Mouse (Mus musculus): ENCODE measurements at regions not wholly inside any gene's neighbourhood (a gene's known extent, or its start where the extent isn't known, plus 50 kb on each side); places are given as distances from the start of the nearest gene placed in this dataset.

DNA sequence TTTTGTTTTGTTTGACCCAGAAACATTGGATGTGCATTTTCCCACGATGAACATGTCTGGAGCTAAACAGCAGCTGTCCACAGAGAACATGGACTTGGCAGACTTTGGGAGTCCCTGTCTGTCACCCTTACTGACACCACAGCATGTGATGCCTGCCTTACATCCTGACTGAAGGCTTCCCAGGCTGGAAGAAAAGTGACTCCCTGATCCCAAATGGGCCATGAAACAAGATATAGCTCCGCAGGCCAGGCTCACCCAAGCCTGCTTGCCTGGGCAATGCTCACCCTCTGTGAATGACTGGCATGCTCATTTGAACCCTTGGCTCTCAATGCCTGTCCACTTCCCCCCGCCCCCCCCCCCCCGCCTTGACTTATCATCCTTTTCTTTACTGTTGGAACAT is 57.1 kb upstream of the Sfrp2 start:
- WGBS, result 84% methylated on average over 4 of the region's 4 CpGs
- no peak for TF ChIP-seq POLR2A (IDR thresholded peaks at IDR 0.05; ENCODE audit: control insufficient read depth, extremely low read depth, insufficient read depth, low read length, poor library complexity)
- no peak for TF ChIP-seq CTCF (IDR thresholded peaks at IDR 0.05; ENCODE audit: borderline replicate concordance, control insufficient read depth, extremely low read depth, insufficient read depth, low read length, poor library complexity)
- no peak for DNase-seq
- Histone ChIP-seq H3K36me3 (ENCODE audit: control insufficient read depth, insufficient read depth, low read length) (no peaks in the 10 kb centered on the region), H3K4me1 (replicated peaks; ENCODE audit: control insufficient read depth, insufficient read depth, low read length) (peaks cover 2% of the 10 kb centered on the region), H3K27ac (ENCODE audit: control insufficient read depth, insufficient read depth, low read length) (no peak overlapping the region), H3K27me3 (ENCODE audit: control insufficient read depth, insufficient read depth, low read length) (no peaks in the 10 kb centered on the region), H3K4me3 (ENCODE audit: control insufficient read depth, insufficient read depth, low read length) (no peak overlapping the region)

DNA sequence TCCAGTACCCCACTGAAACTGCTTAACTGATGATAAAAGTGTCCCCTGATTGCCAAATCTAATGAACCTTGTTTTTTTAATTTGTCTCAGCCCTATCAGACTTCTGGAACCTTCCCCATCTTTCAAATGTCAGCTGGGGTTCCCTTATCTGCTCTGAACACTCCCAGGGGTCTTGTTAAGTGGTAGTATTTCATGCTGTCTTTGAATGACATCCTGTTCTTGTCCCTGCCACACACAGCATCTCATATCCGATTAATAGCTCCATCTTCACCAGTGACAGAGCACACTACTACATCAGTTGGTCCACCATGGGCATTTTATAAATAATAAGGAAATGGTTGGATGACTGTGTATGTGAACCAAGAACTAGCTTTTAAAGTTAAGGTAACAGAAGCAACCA is 56.6 kb upstream of the Sfrp2 start:
- TF ChIP-seq CTCF (IDR thresholded peaks at IDR 0.05; ENCODE audit: borderline replicate concordance, control insufficient read depth, extremely low read depth, insufficient read depth, low read length, poor library complexity) (no peak), POLR2A (IDR thresholded peaks at IDR 0.05; ENCODE audit: control insufficient read depth, extremely low read depth, insufficient read depth, low read length, poor library complexity) (no peak)

GRCm38 (mm10) chr3:83710995-83711541 is 55.1 kb upstream of the Sfrp2 start:
- WGBS, result 86% methylated on average over 10 of the region's 10 CpGs
- no peaks in the 10 kb centered on the region for H3K36me3 ChIP-seq (ENCODE audit: control insufficient read depth, insufficient read depth, low read length)
- H3K4me1 ChIP-seq (replicated peaks; ENCODE audit: control insufficient read depth, insufficient read depth, low read length), result peaks cover 2% of the 10 kb centered on the region
- no peaks in the 10 kb centered on the region for H3K27me3 ChIP-seq (ENCODE audit: control insufficient read depth, insufficient read depth, low read length)
- no peak for TF ChIP-seq POLR2A (IDR thresholded peaks at IDR 0.05; ENCODE audit: control insufficient read depth, extremely low read depth, insufficient read depth, low read length, poor library complexity)
- TF ChIP-seq CTCF (IDR thresholded peaks at IDR 0.05; ENCODE audit: borderline replicate concordance, control insufficient read depth, extremely low read depth, insufficient read depth, low read length, poor library complexity), result no peak
- no peak overlapping the region for H3K4me3 ChIP-seq (ENCODE audit: control insufficient read depth, insufficient read depth, low read length)
- no peak overlapping the region for H3K27ac ChIP-seq (ENCODE audit: control insufficient read depth, insufficient read depth, low read length)
- no peak for DNase-seq

More for the DNA sequence above, 56.6 kb upstream of the Sfrp2 start:
- no peak overlapping the region for H3K27ac ChIP-seq (ENCODE audit: control insufficient read depth, insufficient read depth, low read length)
- DNase-seq, result no peak
- H3K4me3 ChIP-seq (ENCODE audit: control insufficient read depth, insufficient read depth, low read length), result no peak overlapping the region
- H3K27me3 ChIP-seq (ENCODE audit: control insufficient read depth, insufficient read depth, low read length), result no peaks in the 10 kb centered on the region
- peaks cover 2% of the 10 kb centered on the region for H3K4me1 ChIP-seq (replicated peaks; ENCODE audit: control insufficient read depth, insufficient read depth, low read length)
- 27% methylated on average over 1 of the region's 1 CpGs for WGBS
- no peaks in the 10 kb centered on the region for H3K36me3 ChIP-seq (ENCODE audit: control insufficient read depth, insufficient read depth, low read length)

DNA sequence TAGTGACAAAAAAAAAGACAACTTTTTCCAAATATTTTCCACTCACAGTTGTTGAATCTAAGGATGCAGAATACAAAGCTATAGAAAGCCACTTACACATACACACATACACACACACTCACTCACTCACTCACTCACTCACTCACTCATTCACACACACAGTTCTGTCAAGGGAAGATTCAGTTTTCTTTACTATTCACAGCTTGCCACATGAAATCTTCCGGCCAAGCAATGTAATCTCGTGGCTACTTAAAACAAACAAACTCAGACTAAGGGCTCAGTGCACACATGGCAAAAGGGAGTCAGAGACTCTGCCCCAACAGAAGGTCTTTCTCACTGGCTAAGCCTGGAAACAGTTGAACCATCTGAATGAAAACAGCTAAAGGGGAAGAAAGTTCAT is 53.8 kb upstream of the Sfrp2 start:
- no peaks in the 10 kb centered on the region for H3K27me3 ChIP-seq (ENCODE audit: control insufficient read depth, insufficient read depth, low read length)
- TF ChIP-seq POLR2A (IDR thresholded peaks at IDR 0.05; ENCODE audit: control insufficient read depth, extremely low read depth, insufficient read depth, low read length, poor library complexity) (no peak), CTCF (IDR thresholded peaks at IDR 0.05; ENCODE audit: borderline replicate concordance, control insufficient read depth, extremely low read depth, insufficient read depth, low read length, poor library complexity) (no peak)
- H3K36me3 ChIP-seq (ENCODE audit: control insufficient read depth, insufficient read depth, low read length), result no peaks in the 10 kb centered on the region
- no peak for DNase-seq
- H3K4me1 ChIP-seq (replicated peaks; ENCODE audit: control insufficient read depth, insufficient read depth, low read length), result no peaks in the 10 kb centered on the region
- no peak overlapping the region for H3K4me3 ChIP-seq (ENCODE audit: control insufficient read depth, insufficient read depth, low read length)
- 86% methylated on average over 2 of the region's 2 CpGs for WGBS
- H3K27ac ChIP-seq (ENCODE audit: control insufficient read depth, insufficient read depth, low read length), result no peak overlapping the region

DNA sequence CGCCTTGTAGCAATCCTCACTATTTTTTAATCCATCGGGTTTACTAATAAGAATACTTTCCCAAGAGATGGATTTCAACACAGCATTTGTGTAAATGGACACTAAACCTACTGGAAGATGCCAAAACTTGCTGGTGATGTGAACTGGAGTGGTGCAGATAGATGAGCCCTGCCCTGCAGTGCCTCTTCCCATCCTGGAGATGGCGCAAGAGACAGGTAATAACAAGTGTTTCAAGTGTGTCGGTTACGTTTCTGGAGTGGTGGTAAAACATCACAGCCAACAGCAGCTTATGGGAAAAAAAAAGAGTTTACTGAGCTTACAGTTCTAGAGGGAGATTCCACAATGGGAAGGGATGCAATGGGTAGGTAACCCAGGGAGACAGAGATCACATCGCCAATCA is 51.5 kb upstream of the Sfrp2 start:
- TF ChIP-seq POLR2A (IDR thresholded peaks at IDR 0.05; ENCODE audit: control insufficient read depth, extremely low read depth, insufficient read depth, low read length, poor library complexity) (no peak), CTCF (IDR thresholded peaks at IDR 0.05; ENCODE audit: borderline replicate concordance, control insufficient read depth, extremely low read depth, insufficient read depth, low read length, poor library complexity) (no peak)
- H3K4me3 ChIP-seq (ENCODE audit: control insufficient read depth, insufficient read depth, low read length), result no peak overlapping the region
- H3K27me3 ChIP-seq (ENCODE audit: control insufficient read depth, insufficient read depth, low read length), result no peaks in the 10 kb centered on the region
- no peak for DNase-seq
- no peaks in the 10 kb centered on the region for H3K36me3 ChIP-seq (ENCODE audit: control insufficient read depth, insufficient read depth, low read length)
- no peak overlapping the region for H3K27ac ChIP-seq (ENCODE audit: control insufficient read depth, insufficient read depth, low read length)
- no peaks in the 10 kb centered on the region for H3K4me1 ChIP-seq (replicated peaks; ENCODE audit: control insufficient read depth, insufficient read depth, low read length)
- WGBS, result 74% methylated on average over 6 of the region's 6 CpGs
